Comparison of ENCODE assay signal across 9 mouse cellular contexts in the genomic region with DNA sequence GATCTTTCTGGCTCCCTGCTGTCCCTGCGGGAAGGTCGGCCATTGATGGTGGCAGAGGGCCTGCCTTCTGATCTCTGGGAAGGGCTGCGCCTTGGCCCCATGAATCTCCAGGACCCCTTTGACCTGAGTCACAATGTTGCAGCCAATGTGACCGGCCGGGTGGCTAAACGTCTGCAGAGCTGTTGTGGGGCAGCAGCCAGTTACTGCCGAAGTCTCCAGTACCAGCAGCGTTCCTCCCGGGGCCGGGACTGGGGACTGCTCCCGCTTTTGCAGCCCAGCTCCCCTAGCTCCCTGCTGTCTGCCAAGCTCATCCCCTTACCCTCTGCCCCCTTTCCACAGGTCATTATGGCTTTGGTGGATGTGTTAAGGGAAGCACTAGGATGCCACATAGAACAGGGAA. TPM values are rescaled to one million over a fixed set of nuclear protein-coding genes. Genes with fewer than 3 reads are reported as not detected.
DNase-seq lines count a peak whose midpoint lies in the region; ATAC-seq and TF ChIP-seq lines count a peak whose summit lies in the region.
"Had no signal": no experiment of that assay in that cellular context is flagged by ENCODE, and none has a peak within 500 bp of the region (broad histone marks: within the 10 kb centered on the region; RNA-seq: fewer than 3 reads in every experiment).

No protein-coding gene starts in this region.

- H3K4me1 ChIP-seq in hindbrain, embryonic 10.5 days (replicated peaks) = peaks cover 29% of the 10 kb centered on the region
- H3K4me1 ChIP-seq in hindbrain, embryonic 14.5 days (replicated peaks; ENCODE audit: control insufficient read depth, insufficient read depth, low read length) = peaks cover 20% of the 10 kb centered on the region
- H3K4me1 ChIP-seq in megakaryocyte, embryonic 14.5 days = peaks cover 53% of the 10 kb centered on the region
- peaks cover 15% of the 10 kb centered on the region for H3K4me1 ChIP-seq in intestine, embryonic 14.5 days (replicated peaks; ENCODE audit: control insufficient read depth, insufficient read depth, low read length)
- H3K4me1 ChIP-seq in limb, embryonic 14.5 days (ENCODE audit: control insufficient read depth, insufficient read depth, low read length) = peaks cover 19% of the 10 kb centered on the region; the same call in 1 of the 2 replicates

- DNase-seq in hindbrain, embryonic 10.5 days (ENCODE audit: low spot score) = no peak
- DNase-seq in hindbrain, embryonic 14.5 days (ENCODE audit: low spot score) = no peak
- no peak for DNase-seq in intestine, embryonic 14.5 days (ENCODE audit: low spot score)
- no peak for DNase-seq in limb, embryonic 14.5 days (ENCODE audit: low spot score)
- DNase-seq in ovary, postnatal 10 days (ENCODE audit: low spot score) = no peak
- DNase-seq in adrenal gland, postnatal 36 days = no peak

- ATAC-seq in hindbrain, embryonic 14.5 days (ENCODE audit: low FRiP score) = no peak
- no peak for ATAC-seq in megakaryocyte, adult 5-6 weeks (ENCODE audit: poor library complexity, severe bottlenecking)
- ATAC-seq in intestine, embryonic 14.5 days (replicated peaks; ENCODE audit: low FRiP score, low TSS enrichment, low read depth) = no peak
- no peak for ATAC-seq in limb, embryonic 14.5 days (ENCODE audit: low FRiP score, low read depth)

- H3K27me3 ChIP-seq in hindbrain, embryonic 10.5 days (ENCODE audit: insufficient read depth, poor library complexity, severe bottlenecking) = no peaks in the 10 kb centered on the region
- no peaks in the 10 kb centered on the region for H3K27me3 ChIP-seq in hindbrain, embryonic 14.5 days (ENCODE audit: control insufficient read depth, insufficient read depth, low read length)
- no peaks in the 10 kb centered on the region for H3K27me3 ChIP-seq in megakaryocyte, embryonic 14.5 days (replicated peaks)
- no peaks in the 10 kb centered on the region for H3K27me3 ChIP-seq in intestine, embryonic 14.5 days (replicated peaks; ENCODE audit: control insufficient read depth, insufficient read depth, low read length)
- H3K27me3 ChIP-seq in limb, embryonic 14.5 days (ENCODE audit: control insufficient read depth, insufficient read depth, low read length) = no peaks in the 10 kb centered on the region
- H3K27me3 ChIP-seq: stomach, embryonic 15.5 days had no signal

- H3K9ac ChIP-seq in hindbrain, embryonic 14.5 days = no peak overlapping the region
- no peak overlapping the region for H3K9ac ChIP-seq in intestine, embryonic 14.5 days (ENCODE audit: low read length)
- peak overlapping the region; percentile 97; the same call in 1 of the 2 replicates for H3K9ac ChIP-seq in limb, embryonic 14.5 days (ENCODE audit: low read depth, low read length, severe bottlenecking)

- 85% methylated on average over 11 of the region's 11 CpGs for WGBS in hindbrain, embryonic 10.5 days
- WGBS in hindbrain, embryonic 14.5 days = 90% methylated on average over 11 of the region's 11 CpGs
- WGBS in intestine, embryonic 14.5 days = 84% methylated on average over 11 of the region's 11 CpGs
- WGBS in limb, embryonic 14.5 days = 89% methylated on average over 11 of the region's 11 CpGs

- H3K4me2 ChIP-seq in hindbrain, embryonic 14.5 days (replicated peaks) = no peak overlapping the region
- no peak overlapping the region for H3K4me2 ChIP-seq in intestine, embryonic 14.5 days (ENCODE audit: low read length)
- no peak overlapping the region for H3K4me2 ChIP-seq in limb, embryonic 14.5 days (replicated peaks; ENCODE audit: low read depth, low read length, severe bottlenecking)

- peak overlapping the region; percentile 14; the same call in 1 of the 2 replicates for H3K4me3 ChIP-seq in hindbrain, embryonic 10.5 days
- H3K4me3 ChIP-seq in hindbrain, embryonic 14.5 days (replicated peaks; ENCODE audit: low read length) = no peak overlapping the region
- peak overlapping the region; percentile 18 for H3K4me3 ChIP-seq in megakaryocyte, embryonic 14.5 days (replicated peaks)
- no peak overlapping the region for H3K4me3 ChIP-seq in intestine, embryonic 14.5 days (ENCODE audit: low read depth, low read length)
- H3K4me3 ChIP-seq in limb, embryonic 14.5 days (replicated peaks; ENCODE audit: low read length) = peak overlapping the region; percentile 2; the same call in 1 of the 2 replicates

- no peak overlapping the region for H3K27ac ChIP-seq in hindbrain, embryonic 10.5 days
- H3K27ac ChIP-seq in hindbrain, embryonic 14.5 days = no peak overlapping the region
- H3K27ac ChIP-seq in intestine, embryonic 14.5 days (ENCODE audit: low read depth) = peak overlapping the region; percentile 91; the same call in 1 of the 2 replicates
- no peak overlapping the region for H3K27ac ChIP-seq in limb, embryonic 14.5 days (replicated peaks; ENCODE audit: low read depth, low read length)

- no peak for TF ChIP-seq POLR2A in limb, embryonic 14.5 days (IDR thresholded peaks at IDR 0.05; ENCODE audit: borderline replicate concordance, extremely low read depth, insufficient read depth, insufficient read length)

- H3K9me3 ChIP-seq in hindbrain, embryonic 10.5 days = no peaks in the 10 kb centered on the region
- no peaks in the 10 kb centered on the region for H3K9me3 ChIP-seq in hindbrain, embryonic 14.5 days (ENCODE audit: control insufficient read depth, low read length)
- no peaks in the 10 kb centered on the region for H3K9me3 ChIP-seq in megakaryocyte, embryonic 14.5 days
- no peaks in the 10 kb centered on the region for H3K9me3 ChIP-seq in intestine, embryonic 14.5 days (ENCODE audit: control insufficient read depth, low read length)
- H3K9me3 ChIP-seq in limb, embryonic 14.5 days (ENCODE audit: control insufficient read depth, low read length) = no peaks in the 10 kb centered on the region
- H3K9me3 ChIP-seq: stomach, embryonic 15.5 days had no signal

- peaks cover 81% of the 10 kb centered on the region for H3K36me3 ChIP-seq in hindbrain, embryonic 10.5 days
- peaks cover 78% of the 10 kb centered on the region for H3K36me3 ChIP-seq in hindbrain, embryonic 14.5 days (replicated peaks; ENCODE audit: control insufficient read depth, insufficient read depth)
- peaks cover 78% of the 10 kb centered on the region for H3K36me3 ChIP-seq in megakaryocyte, embryonic 14.5 days (replicated peaks; ENCODE audit: low read length)
- peaks cover 77% of the 10 kb centered on the region for H3K36me3 ChIP-seq in intestine, embryonic 14.5 days (ENCODE audit: control insufficient read depth, insufficient read depth, low read length)
- H3K36me3 ChIP-seq in limb, embryonic 14.5 days (ENCODE audit: control insufficient read depth, insufficient read depth, low read length) = peaks cover 76% of the 10 kb centered on the region

RNA-seq across cellular contexts. Expression of a gene that starts 1.8 kb away (rescaled TPM):
- 402 and 497 TPM in 2 replicates for polyA plus RNA-seq in hindbrain, embryonic 10.5 days (2016; fragmentation: Nextera tagmentation; extraction: Ambion mirVana)
- 308 and 316 TPM in 2 replicates for polyA plus RNA-seq in hindbrain, embryonic 14.5 days (2014; fragmentation: Nextera tagmentation; extraction: Ambion mirVana)
- 36.7 and 78.5 TPM in 2 replicates for polyA plus RNA-seq in megakaryocyte, embryonic 14.5 days (2012; ENCODE audit: insufficient read depth, low replicate concordance)
- total RNA-seq in megakaryocyte, adult 5-6 weeks (2015) = 319 and 343 TPM in 2 replicates
- total RNA-seq in megakaryocyte, adult 5-6 weeks (2017) = 206 and 209 TPM in 2 replicates
- polyA plus RNA-seq in intestine, embryonic 14.5 days (2014; fragmentation: Nextera tagmentation; extraction: Ambion mirVana) = 501 and 531 TPM in 2 replicates
- 530 and 577 TPM in 2 replicates for polyA plus RNA-seq in limb, embryonic 14.5 days (2012; rRNA removed)
- polyA plus RNA-seq in limb, embryonic 14.5 days (2014; fragmentation: Nextera tagmentation; extraction: Ambion mirVana) = 499 and 500 TPM in 2 replicates
- total RNA-seq in adrenal gland, postnatal 36 days (2021) = 100 to 1,000 TPM; 331 to 363 TPM

RNA-seq across cellular contexts. Expression of a gene that starts 11.4 kb away (rescaled TPM):
- polyA plus RNA-seq in hindbrain, embryonic 10.5 days (2016; fragmentation: Nextera tagmentation; extraction: Ambion mirVana) = 39.3 and 41.2 TPM in 2 replicates
- polyA plus RNA-seq in hindbrain, embryonic 14.5 days (2014; fragmentation: Nextera tagmentation; extraction: Ambion mirVana) = 20.0 and 23.0 TPM in 2 replicates
- 25.5 and 37.3 TPM in 2 replicates for polyA plus RNA-seq in megakaryocyte, embryonic 14.5 days (2012; ENCODE audit: insufficient read depth, low replicate concordance)
- 1.7 and 2.9 TPM in 2 replicates for total RNA-seq in megakaryocyte, adult 5-6 weeks (2015)
- total RNA-seq in megakaryocyte, adult 5-6 weeks (2017) = 8.8 and 9.9 TPM in 2 replicates
- 33.3 and 33.5 TPM in 2 replicates for polyA plus RNA-seq in intestine, embryonic 14.5 days (2014; fragmentation: Nextera tagmentation; extraction: Ambion mirVana)
- 28.6 and 33.6 TPM in 2 replicates for polyA plus RNA-seq in limb, embryonic 14.5 days (2012; rRNA removed)
- polyA plus RNA-seq in limb, embryonic 14.5 days (2014; fragmentation: Nextera tagmentation; extraction: Ambion mirVana) = 27.6 and 29.2 TPM in 2 replicates
- total RNA-seq in adrenal gland, postnatal 36 days (2021) = 10 to 100 TPM; 20.7 to 24.4 TPM

RNA-seq across cellular contexts. Expression of a gene that starts 23.4 kb away (rescaled TPM):
- polyA plus RNA-seq in hindbrain, embryonic 10.5 days (2016; fragmentation: Nextera tagmentation; extraction: Ambion mirVana) = 178 and 184 TPM in 2 replicates
- 29.3 and 30.3 TPM in 2 replicates for polyA plus RNA-seq in hindbrain, embryonic 14.5 days (2014; fragmentation: Nextera tagmentation; extraction: Ambion mirVana)
- 5.1 and 27.3 TPM in 2 replicates for polyA plus RNA-seq in megakaryocyte, embryonic 14.5 days (2012; ENCODE audit: insufficient read depth, low replicate concordance)
- total RNA-seq in megakaryocyte, adult 5-6 weeks (2015) = 47.3 and 53.3 TPM in 2 replicates
- total RNA-seq in megakaryocyte, adult 5-6 weeks (2017) = 98.8 and 106 TPM in 2 replicates
- polyA plus RNA-seq in intestine, embryonic 14.5 days (2014; fragmentation: Nextera tagmentation; extraction: Ambion mirVana) = 40.3 and 40.7 TPM in 2 replicates
- polyA plus RNA-seq in limb, embryonic 14.5 days (2012; rRNA removed) = 63.4 and 76.5 TPM in 2 replicates
- polyA plus RNA-seq in limb, embryonic 14.5 days (2014; fragmentation: Nextera tagmentation; extraction: Ambion mirVana) = 43.8 and 47.2 TPM in 2 replicates
- 10 to 100 TPM; 88.0 to 88.6 TPM for total RNA-seq in adrenal gland, postnatal 36 days (2021)

RNA-seq across cellular contexts. Expression of a gene that starts 24.0 kb away (rescaled TPM):
- 8.1 and 11.0 TPM in 2 replicates for polyA plus RNA-seq in hindbrain, embryonic 10.5 days (2016; fragmentation: Nextera tagmentation; extraction: Ambion mirVana)
- 4.5 and 4.9 TPM in 2 replicates for polyA plus RNA-seq in hindbrain, embryonic 14.5 days (2014; fragmentation: Nextera tagmentation; extraction: Ambion mirVana)
- polyA plus RNA-seq in megakaryocyte, embryonic 14.5 days (2012; ENCODE audit: insufficient read depth, low replicate concordance) = 4.6 and 28.7 TPM in 2 replicates
- total RNA-seq in megakaryocyte, adult 5-6 weeks (2015) = 372 and 397 TPM in 2 replicates
- 659 and 727 TPM in 2 replicates for total RNA-seq in megakaryocyte, adult 5-6 weeks (2017)
- polyA plus RNA-seq in intestine, embryonic 14.5 days (2014; fragmentation: Nextera tagmentation; extraction: Ambion mirVana) = 21.6 and 22.2 TPM in 2 replicates
- 21.6 and 31.4 TPM in 2 replicates for polyA plus RNA-seq in limb, embryonic 14.5 days (2012; rRNA removed)
- 61.5 and 61.6 TPM in 2 replicates for polyA plus RNA-seq in limb, embryonic 14.5 days (2014; fragmentation: Nextera tagmentation; extraction: Ambion mirVana)
- 100 to 1,000 TPM; 114 to 197 TPM for total RNA-seq in adrenal gland, postnatal 36 days (2021)

RNA-seq across cellular contexts. Expression of a gene that starts 35.7 kb away (rescaled TPM):
- polyA plus RNA-seq in hindbrain, embryonic 10.5 days (2016; fragmentation: Nextera tagmentation; extraction: Ambion mirVana) = 21.3 and 24.9 TPM in 2 replicates
- 5.8 and 6.1 TPM in 2 replicates for polyA plus RNA-seq in hindbrain, embryonic 14.5 days (2014; fragmentation: Nextera tagmentation; extraction: Ambion mirVana)
- polyA plus RNA-seq in megakaryocyte, embryonic 14.5 days (2012; ENCODE audit: insufficient read depth, low replicate concordance) = 31.6 and 32.2 TPM in 2 replicates
- total RNA-seq in megakaryocyte, adult 5-6 weeks (2015) = 17.1 and 18.0 TPM in 2 replicates
- 29.3 and 32.0 TPM in 2 replicates for total RNA-seq in megakaryocyte, adult 5-6 weeks (2017)
- 16.8 and 18.4 TPM in 2 replicates for polyA plus RNA-seq in intestine, embryonic 14.5 days (2014; fragmentation: Nextera tagmentation; extraction: Ambion mirVana)
- polyA plus RNA-seq in limb, embryonic 14.5 days (2012; rRNA removed) = 62.1 and 74.9 TPM in 2 replicates
- 21.5 and 25.2 TPM in 2 replicates for polyA plus RNA-seq in limb, embryonic 14.5 days (2014; fragmentation: Nextera tagmentation; extraction: Ambion mirVana)
- 10 to 100 TPM; 46.9 to 59.1 TPM for total RNA-seq in adrenal gland, postnatal 36 days (2021)

Comparison
In these comparisons a context has a peak if more than half of its experiments do, and no peak if none do; other contexts are left out.
1. H3K4me3 ChIP-seq: peak in hindbrain, embryonic 10.5 days (single experiment), megakaryocyte, embryonic 14.5 days (single experiment) and limb, embryonic 14.5 days (single experiment); none in hindbrain, embryonic 14.5 days (single experiment) and intestine, embryonic 14.5 days (single experiment).